In the genomic region with DNA sequence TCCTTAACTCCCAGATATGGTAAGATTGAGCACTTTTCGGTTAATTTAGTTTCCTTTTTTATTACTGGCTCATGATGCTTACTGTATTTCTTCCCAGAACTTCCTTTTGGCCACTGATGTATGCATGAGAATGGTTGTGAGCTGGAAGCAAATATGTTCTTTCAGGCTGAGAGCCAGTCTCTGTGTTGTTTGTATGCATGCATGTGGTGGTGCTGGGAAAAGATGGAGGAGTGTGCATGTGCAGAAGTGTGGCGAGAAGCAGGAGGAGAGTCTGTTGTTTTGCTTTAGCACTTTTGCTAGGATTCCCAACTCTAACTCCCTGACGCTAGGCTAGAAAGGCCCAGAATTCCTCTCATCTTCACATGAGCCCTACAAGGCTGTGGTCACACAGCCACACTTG, we compare ENCODE assay signal across 21 mouse cellular contexts. TPM values are rescaled to one million over a fixed set of nuclear protein-coding genes. Genes with fewer than 3 reads are reported as not detected.
"Had no signal": no experiment of that assay in that cellular context is flagged by ENCODE, and none has a peak within 500 bp of the region (broad histone marks: within the 10 kb centered on the region; RNA-seq: fewer than 3 reads in every experiment).

No protein-coding gene starts in this region.

- H3K36me3 ChIP-seq: liver, embryonic 15.5 days; neural tube, embryonic 12.5 days; stomach, embryonic 15.5 days had no signal

- H3K9me3 ChIP-seq: liver, embryonic 15.5 days; neural tube, embryonic 12.5 days; stomach, embryonic 15.5 days had no signal

- H3K27ac ChIP-seq: kidney, postnatal 0 days; liver, embryonic 15.5 days; neural tube, embryonic 12.5 days; stomach, embryonic 15.5 days had no signal

- H3K4me3 ChIP-seq: liver, embryonic 15.5 days; neural tube, embryonic 12.5 days; stomach, embryonic 15.5 days had no signal

- H3K27me3 ChIP-seq: liver, embryonic 15.5 days; neural tube, embryonic 12.5 days; stomach, embryonic 15.5 days had no signal

- DNase-seq: kidney, adult 11 months; kidney, adult 9 months; kidney, postnatal 36 days; left cerebral cortex, postnatal 4 days; lung, adult 2 months; lung, postnatal 36 days; midbrain, embryonic 14.5 days; thymus, adult 18-20 months; thymus, postnatal 14 days had no signal

- H3K9ac ChIP-seq: liver, embryonic 15.5 days; neural tube, embryonic 12.5 days; stomach, embryonic 15.5 days had no signal

- H3K4me2 ChIP-seq: liver, embryonic 11.5 days; liver, embryonic 15.5 days; neural tube, embryonic 12.5 days; stomach, embryonic 15.5 days had no signal

- H3K4me1 ChIP-seq: stomach, embryonic 15.5 days had no signal

RNA-seq across cellular contexts. Expression of gene Gm5134, which starts 25.1 kb away (rescaled TPM):
- total RNA-seq: layer of hippocampus, postnatal 14 days; left cerebral cortex, adult 18-20 months; left cerebral cortex, postnatal 4 days; monocyte, adult 5-6 weeks had no signal
- polyA plus RNA-seq: lung, postnatal 0 days; midbrain, embryonic 14.5 days; neural tube, embryonic 12.5 days; stomach, embryonic 15.5 days had no signal

RNA-seq across cellular contexts. Expression of gene Vpreb3, which starts 36.6 kb away (rescaled TPM):
- total RNA-seq: layer of hippocampus, adult 18-20 months; layer of hippocampus, postnatal 14 days; left cerebral cortex, adult 18-20 months; left cerebral cortex, postnatal 10 days; left cerebral cortex, postnatal 4 days; megakaryocyte progenitor cell, adult 5-6 weeks had no signal
- polyA plus RNA-seq: midbrain, embryonic 14.5 days had no signal

RNA-seq across cellular contexts. Expression of gene Gm867, which starts 39.0 kb away (rescaled TPM):
- total RNA-seq: left cerebral cortex, adult 18-20 months; megakaryocyte progenitor cell, adult 5-6 weeks; monocyte, adult 5-6 weeks had no signal

RNA-seq across cellular contexts. Expression of gene Mmp11, which starts 43.1 kb away (rescaled TPM):
- total RNA-seq: monocyte, adult 5-6 weeks had no signal
